Mouse (Mus musculus) erythroblast, embryonic 14.5 days (primary cell): ENCODE data around the gene Cenpp.

Experiments
- GATA1 ChIP-seq: IDR thresholded peaks from 2 replicates; pipeline ENCODE4 v1.6.1; 2012; ENCODE audit warnings: low read length, inconsistent platforms, mixed read lengths
- TAL1 ChIP-seq: IDR thresholded peaks from 3 replicates; pipeline ENCODE4 v1.6.1; 2012; ENCODE audit warnings: low read length, inconsistent platforms, mixed read lengths

- TF ChIP-seq GATA1 (no peak), TAL1 (no peak)
Observed at GRCm38 (mm10) chr13:49642650-49643049, 9.9 kb downstream of the Cenpp start.
